In the genomic region with DNA sequence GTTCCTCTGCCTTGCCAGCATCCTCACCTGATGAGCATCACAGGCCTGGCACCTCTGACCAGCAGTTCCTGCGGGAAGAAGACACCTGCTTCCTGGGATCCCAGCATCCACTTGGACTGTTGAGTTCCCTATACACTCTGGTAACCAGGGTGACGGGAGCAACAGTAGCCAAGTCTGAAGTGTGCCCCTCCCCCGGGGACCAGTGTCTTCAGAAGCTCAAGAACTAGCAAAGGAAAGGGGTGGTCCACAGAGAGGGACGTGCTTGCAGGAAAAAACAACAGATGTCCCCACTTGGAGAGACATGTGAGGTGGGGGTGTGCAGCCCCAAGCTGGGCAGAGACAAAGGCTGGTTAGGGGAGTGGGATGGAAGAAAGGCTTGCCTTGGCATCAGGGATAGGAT, we compare ENCODE assay signal across 19 mouse cellular contexts. TPM values are rescaled to one million over a fixed set of nuclear protein-coding genes. Genes with fewer than 3 reads are reported as not detected.
DNase-seq lines count a peak whose midpoint lies in the region; ATAC-seq and TF ChIP-seq lines count a peak whose summit lies in the region.
"Had no signal": no experiment of that assay in that cellular context is flagged by ENCODE, and none has a peak within 500 bp of the region (broad histone marks: within the 10 kb centered on the region; RNA-seq: fewer than 3 reads in every experiment).

No protein-coding gene starts in this region.

- H3K4me2 ChIP-seq in forebrain, embryonic 15.5 days (replicated peaks): no peak overlapping the region
- H3K4me2 ChIP-seq in forebrain, embryonic 11.5 days (ENCODE audit: low read depth, low read length, severe bottlenecking): no peak overlapping the region
- H3K4me2 ChIP-seq: heart, embryonic 13.5 days; hindbrain, embryonic 13.5 days had no signal

- TF ChIP-seq POLR2A in testis, adult 2 months (IDR thresholded peaks at IDR 0.05; ENCODE audit: control insufficient read depth, low read depth, low read length): peak; percentile 54; the same call in 1 of the 2 replicates

- peaks cover 47% of the 10 kb centered on the region for H3K4me1 ChIP-seq in forebrain, embryonic 15.5 days
- H3K4me1 ChIP-seq in forebrain, embryonic 11.5 days (replicated peaks; ENCODE audit: control insufficient read depth, insufficient read depth, low read length): no peaks in the 10 kb centered on the region
- H3K4me1 ChIP-seq in testis, adult 2 months (ENCODE audit: control insufficient read depth, insufficient read depth, low read length): peaks cover 11% of the 10 kb centered on the region
- H3K4me1 ChIP-seq: heart, embryonic 13.5 days had no signal

- WGBS in forebrain, embryonic 15.5 days: 21% methylated on average over 4 of the region's 4 CpGs
- WGBS in forebrain, embryonic 11.5 days: 44% methylated on average over 4 of the region's 4 CpGs

- no peak for TF ChIP-seq CTCF in layer of hippocampus, adult 2 months (conservative IDR thresholded peaks at IDR 0.05)
- no peak for TF ChIP-seq CTCF in testis, adult 2 months (IDR thresholded peaks at IDR 0.05; ENCODE audit: control insufficient read depth, insufficient read depth, insufficient replicate concordance, low read depth, low read length)

- no peaks in the 10 kb centered on the region for H3K9me3 ChIP-seq in forebrain, embryonic 15.5 days
- H3K9me3 ChIP-seq in forebrain, embryonic 11.5 days (ENCODE audit: control insufficient read depth, low read length): no peaks in the 10 kb centered on the region
- H3K9me3 ChIP-seq: embryonic facial prominence, embryonic 10.5 days; heart, embryonic 13.5 days; hindbrain, embryonic 13.5 days had no signal

- no peak overlapping the region for H3K4me3 ChIP-seq in forebrain, embryonic 15.5 days
- no peak overlapping the region for H3K4me3 ChIP-seq in forebrain, embryonic 11.5 days (ENCODE audit: low read depth, low read length)
- H3K4me3 ChIP-seq in layer of hippocampus, adult 2 months: no peak overlapping the region
- peak overlapping the region; percentile 88 for H3K4me3 ChIP-seq in testis, adult 2 months (ENCODE audit: control insufficient read depth, low read depth, low read length)
- H3K4me3 ChIP-seq: embryonic facial prominence, embryonic 10.5 days; heart, embryonic 13.5 days; hindbrain, embryonic 13.5 days had no signal

- no peak overlapping the region for H3K9ac ChIP-seq in forebrain, embryonic 15.5 days (replicated peaks)
- no peak overlapping the region for H3K9ac ChIP-seq in forebrain, embryonic 11.5 days (ENCODE audit: low read length)
- H3K9ac ChIP-seq: heart, embryonic 13.5 days; hindbrain, embryonic 13.5 days had no signal

- 0 out of 2 replicates have a peak overlapping the region, but pooled peaks have one; percentile 12 for H3K27ac ChIP-seq in forebrain, embryonic 15.5 days (replicated peaks)
- no peak overlapping the region for H3K27ac ChIP-seq in forebrain, embryonic 11.5 days (ENCODE audit: low read depth, low read length)
- H3K27ac ChIP-seq in layer of hippocampus, adult 2 months: peak overlapping the region; percentile 68
- H3K27ac ChIP-seq in testis, adult 2 months (ENCODE audit: control insufficient read depth, insufficient read depth, low read depth, low read length): peak overlapping the region; percentile 63; the same call in 1 of the 2 replicates
- H3K27ac ChIP-seq: embryonic facial prominence, embryonic 10.5 days; heart, embryonic 13.5 days; hindbrain, embryonic 13.5 days had no signal

- DNase-seq in forebrain, embryonic 11.5 days (ENCODE audit: low spot score): no peak
- no peak for DNase-seq in layer of hippocampus, adult 2 months (ENCODE audit: low spot score in 2 of 2)
- DNase-seq in layer of hippocampus, postnatal 36 days: no peak
- DNase-seq in testis, postnatal 14 days (ENCODE audit: low spot score): no peak
- peak; percentile 13 for DNase-seq in mesoderm, embryonic 11.5 days (ENCODE audit: low read depth, low spot score)
- DNase-seq in lung, postnatal 25 days (ENCODE audit: low spot score): no peak
- DNase-seq: adrenal gland, adult 2 months; adrenal gland, postnatal 25 days; cerebellum, adult 2 months; cerebellum, postnatal 10 days; gastrocnemius, postnatal 25 days; heart, postnatal 36 days; kidney, adult 11 months had no signal

- no peaks in the 10 kb centered on the region for H3K36me3 ChIP-seq in forebrain, embryonic 15.5 days
- no peaks in the 10 kb centered on the region for H3K36me3 ChIP-seq in forebrain, embryonic 11.5 days (ENCODE audit: control insufficient read depth, insufficient read depth, low read length)
- no peaks in the 10 kb centered on the region for H3K36me3 ChIP-seq in testis, adult 2 months (ENCODE audit: control insufficient read depth, insufficient read depth, low read length)
- H3K36me3 ChIP-seq: embryonic facial prominence, embryonic 10.5 days; heart, embryonic 13.5 days; hindbrain, embryonic 13.5 days had no signal

- no peak for ATAC-seq in forebrain, embryonic 15.5 days (replicated peaks)
- no peak for ATAC-seq in forebrain, embryonic 11.5 days (replicated peaks; ENCODE audit: low FRiP score)

- no peaks in the 10 kb centered on the region for H3K27me3 ChIP-seq in forebrain, embryonic 15.5 days
- no peaks in the 10 kb centered on the region for H3K27me3 ChIP-seq in forebrain, embryonic 11.5 days (ENCODE audit: control insufficient read depth, insufficient read depth, low read length)
- no peaks in the 10 kb centered on the region for H3K27me3 ChIP-seq in testis, adult 2 months (ENCODE audit: control insufficient read depth, insufficient read depth, low read length)

RNA-seq across cellular contexts. Expression of gene Unc5a, which starts 19.1 kb away (rescaled TPM):
- 16.6 and 16.9 TPM in 2 replicates for polyA plus RNA-seq in forebrain, embryonic 15.5 days (2015; fragmentation: Nextera tagmentation; extraction: Ambion mirVana)
- 2.9 and 3.7 TPM in 2 replicates for polyA plus RNA-seq in forebrain, embryonic 11.5 days (2014; fragmentation: Nextera tagmentation; extraction: Ambion mirVana)
- 100 to 1,000 TPM; 146 to 148 TPM for total RNA-seq in layer of hippocampus, adult 2 months (2021)
- total RNA-seq in layer of hippocampus, postnatal 36 days (2021): 100 to 1,000 TPM; 136 to 142 TPM
- 1.0 TPM in 2 replicates for polyA plus RNA-seq in testis, adult 2 months (2012; rRNA removed)
- total RNA-seq: granulocyte monocyte progenitor cell, adult 5-6 weeks had no signal
